Mouse (Mus musculus) stomach, postnatal 0 days (tissue): ENCODE results near the gene Edrf1.

Experiments
- CTCF ChIP-seq: IDR thresholded peaks from 2 replicates; pipeline ENCODE4 v1.5.1; 2016; ENCODE audit warnings: antibody characterized with exemption, low read depth, mild to moderate bottlenecking, moderate library complexity
- EP300 ChIP-seq: optimal IDR thresholded peaks from 2 replicates; pipeline ENCODE3; 2016; ENCODE audit warnings: antibody characterized with exemption

DNA sequence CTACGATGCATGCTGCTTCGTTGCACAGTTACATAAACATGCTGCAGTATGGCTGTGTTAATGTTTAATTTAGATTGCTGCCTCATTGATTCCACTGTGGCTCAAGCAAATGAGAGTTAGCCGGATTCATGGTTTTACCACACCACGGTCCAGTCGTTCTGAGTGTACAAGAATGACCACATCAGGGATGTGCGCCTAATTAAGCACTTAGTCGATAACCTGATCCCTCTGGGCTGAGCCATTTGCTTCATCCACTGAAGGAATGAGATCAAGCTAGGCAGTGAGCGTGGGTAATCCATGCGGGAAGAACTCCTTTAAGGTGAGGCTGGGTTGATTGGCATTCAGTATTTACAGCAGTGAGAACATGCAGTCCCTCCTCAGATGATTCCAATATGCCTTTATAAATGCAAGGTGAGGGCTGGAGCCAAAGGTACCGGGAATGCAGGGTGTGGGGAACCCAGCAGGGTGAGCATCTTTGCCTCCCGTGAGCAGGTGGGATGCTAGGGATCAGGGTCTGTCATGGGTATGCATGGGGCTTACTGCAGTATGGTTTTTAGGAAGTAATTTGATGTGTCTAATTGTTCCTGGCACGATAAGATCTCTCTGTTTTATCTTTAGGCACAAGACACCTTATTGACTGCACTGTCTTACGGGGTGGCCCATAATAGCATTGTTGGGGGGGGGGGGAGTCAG is 29.3 kb upstream of the Edrf1 start:
- TF ChIP-seq CTCF (no peak), EP300 (no peak)
